Mouse (Mus musculus): ENCODE results near the gene Lsamp. TPM values are rescaled to one million over a fixed set of nuclear protein-coding genes. Genes with fewer than 3 reads are reported as not detected.
A peak's percentile ranks its signal among the peaks of the same experiment; 100 is the strongest.

Lsamp gene
- polyA plus RNA-seq, 1 experiment from 2014 or later = 3.1 TPM

DNA sequence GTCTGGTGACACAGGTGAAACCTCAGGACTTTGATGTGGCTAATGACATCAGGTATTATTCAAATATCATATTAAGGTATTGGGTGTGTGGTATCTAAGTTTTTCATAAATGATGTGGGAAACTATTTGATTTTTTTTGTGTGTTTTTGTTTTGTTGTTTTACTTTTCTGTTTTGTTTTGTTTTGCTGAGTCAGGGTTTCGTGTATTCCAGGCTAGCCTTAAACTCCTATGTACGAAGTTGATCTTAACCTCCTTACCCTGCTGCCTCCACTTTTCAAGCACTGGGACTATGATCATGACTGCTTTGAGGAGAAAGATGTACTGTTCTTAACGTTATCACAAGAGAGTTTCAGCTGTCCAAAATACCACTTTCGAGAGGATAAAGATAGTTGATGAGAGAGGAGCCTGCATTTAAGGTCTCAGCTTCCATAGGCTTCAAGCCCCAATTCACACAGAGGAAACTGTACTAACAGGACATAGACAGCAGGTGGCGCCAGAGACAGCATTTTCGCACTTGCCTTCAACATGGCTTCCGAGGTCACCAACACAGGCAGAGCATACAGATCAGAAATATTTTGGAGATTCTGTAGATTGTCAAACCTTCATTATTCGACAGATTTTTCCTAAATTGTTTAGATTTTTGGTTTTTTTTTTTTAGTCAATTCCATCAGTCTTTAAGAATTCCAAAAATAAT, 2185.4 kb downstream of the Lsamp start:
- H3K27me3 ChIP-seq (replicated peaks; ENCODE audit: control insufficient read depth, insufficient read depth, low read length) = no peaks in the 10 kb centered on the region
- no peak overlapping the region for H3K4me2 ChIP-seq (ENCODE audit: low read depth, low read length)
- H3K4me3 ChIP-seq (ENCODE audit: low read length) = no peak overlapping the region
- no peaks in the 10 kb centered on the region for H3K9me3 ChIP-seq (ENCODE audit: control insufficient read depth, low read length)
- no peak overlapping the region for H3K9ac ChIP-seq (ENCODE audit: low read depth, low read length)
- no peaks in the 10 kb centered on the region for H3K4me1 ChIP-seq (ENCODE audit: control insufficient read depth, insufficient read depth, low read length)
- ATAC-seq = peak; percentile 60; the same call in 1 of the 2 replicates
- no peak overlapping the region for H3K27ac ChIP-seq (ENCODE audit: low read length)
- no peaks in the 10 kb centered on the region for H3K36me3 ChIP-seq (ENCODE audit: control insufficient read depth, insufficient read depth, low read length)
- 23% methylated on average over 8 of the region's 8 CpGs for WGBS

DNA sequence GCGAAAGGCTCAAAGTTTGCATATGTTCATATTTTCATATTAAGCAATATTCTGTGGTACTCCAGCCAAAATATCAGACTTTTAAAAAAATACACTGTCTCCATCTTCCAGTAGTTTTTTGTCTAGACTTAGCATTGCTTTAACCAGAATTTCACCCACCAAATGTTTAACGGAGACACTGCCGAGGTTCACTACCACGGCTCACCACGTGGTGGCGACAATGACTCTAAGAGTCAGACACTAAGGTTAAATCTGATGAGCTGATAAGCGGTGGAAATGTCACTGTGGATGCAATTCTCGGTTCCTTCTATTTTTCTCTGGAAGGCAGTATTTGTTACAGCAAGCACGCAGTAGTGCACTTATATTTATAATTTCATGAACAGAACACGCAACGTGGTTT, 2188.3 kb downstream of the Lsamp start:
- H3K4me2 ChIP-seq (ENCODE audit: low read depth, low read length) = no peak overlapping the region
- H3K9me3 ChIP-seq (ENCODE audit: control insufficient read depth, low read length) = no peaks in the 10 kb centered on the region
- H3K27me3 ChIP-seq (replicated peaks; ENCODE audit: control insufficient read depth, insufficient read depth, low read length) = no peaks in the 10 kb centered on the region
- H3K36me3 ChIP-seq (ENCODE audit: control insufficient read depth, insufficient read depth, low read length) = no peaks in the 10 kb centered on the region
- H3K4me3 ChIP-seq (ENCODE audit: low read length) = no peak overlapping the region
- WGBS = 28% methylated on average over 11 of the region's 11 CpGs
- no peak for ATAC-seq
- H3K27ac ChIP-seq (ENCODE audit: low read length) = no peak overlapping the region
- H3K9ac ChIP-seq (ENCODE audit: low read depth, low read length) = no peak overlapping the region
- no peaks in the 10 kb centered on the region for H3K4me1 ChIP-seq (ENCODE audit: control insufficient read depth, insufficient read depth, low read length)

DNA sequence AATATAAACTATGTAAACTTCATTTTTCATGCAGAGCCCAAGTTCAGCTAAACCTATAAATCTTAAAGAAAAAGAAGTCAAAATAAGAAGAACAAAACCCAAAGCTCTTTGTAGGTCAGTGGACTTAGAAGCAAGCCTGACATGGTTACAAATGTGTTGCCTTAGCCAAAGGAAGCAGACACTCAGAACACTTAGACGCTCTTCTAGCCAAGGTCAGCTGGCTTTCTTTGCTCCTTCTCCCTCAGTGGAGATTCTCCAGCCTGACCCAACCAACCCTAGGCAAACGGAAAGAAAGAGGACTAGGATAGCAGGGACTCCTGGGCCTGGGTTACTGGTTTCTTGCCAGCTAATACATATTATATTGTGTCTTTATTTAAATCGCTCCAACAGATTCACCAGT, 2194.7 kb downstream of the Lsamp start:
- Histone ChIP-seq H3K4me3 (ENCODE audit: low read length) (no peak overlapping the region), H3K4me2 (ENCODE audit: low read depth, low read length) (no peak overlapping the region), H3K9me3 (ENCODE audit: control insufficient read depth, low read length) (no peaks in the 10 kb centered on the region), H3K27ac (ENCODE audit: low read length) (no peak overlapping the region), H3K9ac (ENCODE audit: low read depth, low read length) (no peak overlapping the region), H3K4me1 (ENCODE audit: control insufficient read depth, insufficient read depth, low read length) (no peaks in the 10 kb centered on the region), H3K27me3 (replicated peaks; ENCODE audit: control insufficient read depth, insufficient read depth, low read length) (no peaks in the 10 kb centered on the region), H3K36me3 (ENCODE audit: control insufficient read depth, insufficient read depth, low read length) (no peaks in the 10 kb centered on the region)
- 62% methylated on average over 3 of the region's 3 CpGs for WGBS
- ATAC-seq = no peak

DNA sequence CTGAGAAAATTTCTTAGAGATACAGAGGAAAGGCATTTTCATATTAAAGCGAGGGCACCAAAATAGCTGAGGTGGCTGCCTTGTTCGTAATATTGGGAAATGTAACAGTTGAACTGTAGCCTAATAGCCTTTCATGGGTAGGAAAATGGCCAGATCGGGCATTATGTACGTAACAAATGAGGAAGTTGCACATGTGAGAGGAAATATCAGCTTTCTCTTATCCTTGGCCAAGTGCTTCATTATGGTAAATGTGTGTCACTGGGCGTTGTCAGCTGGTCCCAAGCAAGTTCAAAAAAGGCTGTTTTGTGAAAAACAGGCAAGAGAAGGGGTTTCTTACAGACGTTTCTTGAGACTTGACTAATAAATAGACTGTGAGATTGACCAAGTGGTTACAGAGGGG, 2195.9 kb downstream of the Lsamp start:
- Histone ChIP-seq H3K9me3 (ENCODE audit: control insufficient read depth, low read length) (no peaks in the 10 kb centered on the region), H3K4me2 (ENCODE audit: low read depth, low read length) (no peak overlapping the region), H3K9ac (ENCODE audit: low read depth, low read length) (no peak overlapping the region), H3K27ac (ENCODE audit: low read length) (no peak overlapping the region), H3K27me3 (replicated peaks; ENCODE audit: control insufficient read depth, insufficient read depth, low read length) (no peaks in the 10 kb centered on the region), H3K4me3 (ENCODE audit: low read length) (no peak overlapping the region), H3K4me1 (ENCODE audit: control insufficient read depth, insufficient read depth, low read length) (no peaks in the 10 kb centered on the region), H3K36me3 (ENCODE audit: control insufficient read depth, insufficient read depth, low read length) (no peaks in the 10 kb centered on the region)
- no peak for ATAC-seq
- 82% methylated on average over 6 of the region's 6 CpGs for WGBS

DNA sequence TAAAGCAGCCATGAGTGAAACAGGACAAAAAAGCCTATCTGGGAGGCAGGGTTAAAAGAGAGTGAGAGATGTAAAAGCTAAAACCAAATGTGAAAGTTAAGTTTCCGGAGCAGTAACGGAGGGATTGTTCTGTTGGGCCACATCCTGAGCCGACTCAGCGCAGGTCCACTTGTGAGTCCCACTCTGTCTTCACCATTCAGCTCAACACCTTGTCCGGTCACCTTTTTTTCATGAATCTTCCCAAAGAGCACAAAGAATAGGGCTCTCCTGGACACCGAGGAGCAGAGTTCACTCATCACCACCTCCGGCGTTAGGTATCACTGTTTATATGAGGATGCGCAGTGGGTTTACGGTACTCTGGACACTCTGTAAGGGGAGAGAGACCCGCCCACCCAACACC, 2196.3 kb downstream of the Lsamp start:
- Histone ChIP-seq H3K27ac (ENCODE audit: low read length) (no peak overlapping the region), H3K9ac (ENCODE audit: low read depth, low read length) (no peak overlapping the region), H3K4me3 (ENCODE audit: low read length) (no peak overlapping the region), H3K4me1 (ENCODE audit: control insufficient read depth, insufficient read depth, low read length) (no peaks in the 10 kb centered on the region), H3K9me3 (ENCODE audit: control insufficient read depth, low read length) (no peaks in the 10 kb centered on the region), H3K27me3 (replicated peaks; ENCODE audit: control insufficient read depth, insufficient read depth, low read length) (no peaks in the 10 kb centered on the region), H3K36me3 (ENCODE audit: control insufficient read depth, insufficient read depth, low read length) (no peaks in the 10 kb centered on the region), H3K4me2 (ENCODE audit: low read depth, low read length) (no peak overlapping the region)
- WGBS = 90% methylated on average over 11 of the region's 11 CpGs
- ATAC-seq = no peak

DNA sequence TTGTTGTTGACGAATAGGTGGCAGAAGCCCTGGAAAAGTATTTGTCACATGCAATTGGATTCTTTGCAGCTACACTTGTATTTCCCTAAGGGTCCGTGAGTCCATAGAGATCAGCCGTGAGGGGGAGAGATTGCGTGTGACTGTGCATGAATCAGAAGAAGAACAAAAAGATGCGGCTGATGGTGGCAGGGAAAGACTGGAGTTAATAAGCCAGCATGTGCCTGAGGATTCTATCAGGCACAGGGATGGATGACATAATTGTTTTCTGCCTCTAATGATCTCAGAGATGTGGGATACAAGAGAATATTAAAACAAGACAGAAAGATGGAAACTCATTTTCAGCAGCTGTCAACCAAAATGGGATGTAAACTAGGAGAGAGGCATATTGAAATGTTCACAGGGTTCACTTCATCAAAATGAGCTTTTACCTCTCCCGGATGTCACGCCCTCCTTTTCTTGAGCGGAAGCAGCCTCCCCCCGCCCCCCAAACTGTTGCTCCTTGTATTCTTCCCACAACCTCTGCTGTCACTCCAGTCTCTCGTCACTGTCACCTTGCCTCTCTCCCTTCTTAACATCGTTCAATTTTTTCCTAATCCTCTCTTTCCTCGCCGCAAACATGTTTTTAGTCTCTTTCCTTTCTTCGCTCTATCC, 2205.4 kb downstream of the Lsamp start:
- H3K4me2 ChIP-seq (ENCODE audit: low read depth, low read length) = peak overlapping the region; percentile 96
- WGBS = 36% methylated on average over 14 of the region's 14 CpGs
- H3K27me3 ChIP-seq (replicated peaks; ENCODE audit: control insufficient read depth, insufficient read depth, low read length) = no peaks in the 10 kb centered on the region
- peak; percentile 37 for ATAC-seq
- H3K27ac ChIP-seq (ENCODE audit: low read length) = no peak overlapping the region
- no peaks in the 10 kb centered on the region for H3K36me3 ChIP-seq (ENCODE audit: control insufficient read depth, insufficient read depth, low read length)
- H3K4me1 ChIP-seq (ENCODE audit: control insufficient read depth, insufficient read depth, low read length) = no peaks in the 10 kb centered on the region
- H3K4me3 ChIP-seq (ENCODE audit: low read length) = peak overlapping the region; percentile 52
- H3K9me3 ChIP-seq (ENCODE audit: control insufficient read depth, low read length) = no peaks in the 10 kb centered on the region
- peak overlapping the region; percentile 82 for H3K9ac ChIP-seq (ENCODE audit: low read depth, low read length)

- H3K9me3 ChIP-seq (ENCODE audit: control insufficient read depth, low read length) = no peaks in the 10 kb centered on the region
- 1% methylated on average over 44 of the region's 44 CpGs for WGBS
- peak overlapping the region; percentile 96 for H3K4me2 ChIP-seq (ENCODE audit: low read depth, low read length)
- no peaks in the 10 kb centered on the region for H3K36me3 ChIP-seq (ENCODE audit: control insufficient read depth, insufficient read depth, low read length)
- no peaks in the 10 kb centered on the region for H3K27me3 ChIP-seq (replicated peaks; ENCODE audit: control insufficient read depth, insufficient read depth, low read length)
- peak overlapping the region; percentile 82 for H3K9ac ChIP-seq (ENCODE audit: low read depth, low read length)
- peak overlapping the region; percentile 52 for H3K4me3 ChIP-seq (ENCODE audit: low read length)
- peak overlapping the region; percentile 89 for H3K27ac ChIP-seq (ENCODE audit: low read length)
- no peaks in the 10 kb centered on the region for H3K4me1 ChIP-seq (ENCODE audit: control insufficient read depth, insufficient read depth, low read length)
- peak; percentile 99 for ATAC-seq
Measured at GRCm38 (mm10) chr16:42190114-42191045, 2206.2 kb downstream of the Lsamp start.
